Mouse (Mus musculus): ENCODE results near the gene Klhl18.
A peak's percentile ranks its signal among the peaks of the same experiment; 100 is the strongest.
"Not testable (repeated sequence)": the region's sequence is repeated elsewhere in the genome, so short reads cannot be mapped to it uniquely, and the experiment has no call there.

Klhl18 gene

DNA sequence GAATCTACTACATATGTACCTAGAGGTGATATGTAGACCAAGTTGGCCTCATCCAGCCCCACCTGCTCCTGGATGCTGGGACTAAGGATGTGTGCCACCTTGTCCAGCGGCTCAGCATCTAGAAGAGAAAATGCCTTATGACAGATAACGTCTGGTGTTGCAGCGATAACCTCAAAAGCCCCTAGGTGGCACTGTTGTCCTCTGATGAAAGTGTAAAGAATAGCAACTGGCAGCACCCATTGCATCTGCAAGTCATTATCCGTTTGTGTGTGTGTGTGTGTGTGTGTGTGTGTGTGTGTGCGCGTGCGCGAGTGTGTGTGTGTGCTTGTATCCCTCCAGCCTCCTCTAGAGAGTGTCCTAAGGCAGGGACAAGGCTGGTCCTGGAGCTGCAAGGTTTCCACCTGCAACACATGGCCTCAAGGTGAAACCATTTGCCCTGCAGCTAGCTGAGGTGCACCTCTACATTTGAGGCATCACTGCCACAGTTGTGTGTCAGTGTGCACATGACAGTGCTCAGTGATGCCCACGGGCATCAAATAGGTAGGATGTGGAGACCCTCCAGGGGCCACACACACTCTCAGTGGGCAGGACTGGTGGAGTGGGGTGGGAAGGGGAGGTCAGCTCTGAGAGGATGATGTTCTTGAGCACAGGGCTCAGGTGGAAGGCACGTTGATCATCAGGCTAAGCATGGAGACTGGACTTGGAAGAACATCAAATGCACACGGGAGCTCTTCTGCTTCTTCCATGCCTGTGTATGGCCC is 27.5 kb downstream of the Klhl18 start:
- peak; percentile 91 for DNase-seq (ENCODE audit: low read depth, low spot score)
- Histone ChIP-seq H3K27me3 (ENCODE audit: control insufficient read depth, insufficient read depth, low read length, poor library complexity, severe bottlenecking) (no peaks in the 10 kb centered on the region), H3K36me3 (ENCODE audit: control insufficient read depth, insufficient read depth, low read length, poor library complexity, severe bottlenecking) (no peaks in the 10 kb centered on the region)

- Histone ChIP-seq H3K36me3 (ENCODE audit: control insufficient read depth, insufficient read depth, low read length, poor library complexity, severe bottlenecking) (no peaks in the 10 kb centered on the region), H3K27me3 (ENCODE audit: control insufficient read depth, insufficient read depth, low read length, poor library complexity, severe bottlenecking) (no peaks in the 10 kb centered on the region)
- DNase-seq (ENCODE audit: low read depth, low spot score), result no peak
Measured at GRCm38 (mm10) chr9:110448356-110448755, 28.1 kb downstream of the Klhl18 start.

DNA sequence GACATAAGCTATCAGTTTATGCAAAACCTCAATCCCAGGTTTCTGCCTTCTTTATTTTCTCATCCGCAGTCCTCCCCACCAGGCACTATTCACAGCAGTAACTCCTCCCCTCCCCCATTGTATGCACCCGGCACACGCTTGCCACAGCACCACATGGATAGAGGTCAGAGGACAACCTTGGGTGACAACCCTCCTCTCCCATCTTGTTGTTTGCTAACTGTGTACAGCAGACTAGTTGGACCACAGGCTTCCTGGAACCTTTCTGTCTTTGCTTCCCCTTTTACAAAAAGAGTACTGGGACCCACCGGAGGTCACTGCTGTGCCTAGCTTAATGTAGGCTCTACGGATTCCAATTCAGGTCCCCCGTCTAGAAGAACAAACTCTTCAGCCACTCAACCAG is 35.9 kb downstream of the Klhl18 start:
- peak; percentile 7 for DNase-seq (ENCODE audit: low read depth, low spot score)
- H3K27me3 ChIP-seq (ENCODE audit: control insufficient read depth, insufficient read depth, low read length, poor library complexity, severe bottlenecking), result no peaks in the 10 kb centered on the region
- peaks cover 16% of the 10 kb centered on the region for H3K36me3 ChIP-seq (ENCODE audit: control insufficient read depth, insufficient read depth, low read length, poor library complexity, severe bottlenecking)

DNA sequence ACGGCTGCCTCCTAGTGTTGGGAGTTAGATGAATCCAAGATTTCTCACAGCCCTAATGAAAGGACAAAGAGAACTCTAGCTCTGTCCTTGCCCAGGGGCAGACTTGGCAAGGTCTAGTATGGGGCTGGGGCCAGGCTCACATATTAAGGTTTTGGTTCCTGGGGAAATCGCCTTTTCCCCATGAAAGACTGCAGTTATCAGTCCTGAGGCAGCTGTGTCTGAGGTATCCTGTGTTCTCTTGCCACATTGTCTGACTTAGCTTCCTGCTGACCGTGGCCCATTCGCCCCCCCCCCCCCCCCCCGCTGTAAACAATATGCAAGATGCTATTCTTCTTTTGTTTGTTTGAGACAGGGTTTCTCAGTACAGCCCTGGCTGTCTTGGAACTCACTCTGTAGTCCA is 36.4 kb downstream of the Klhl18 start:
- Histone ChIP-seq H3K27me3 (ENCODE audit: control insufficient read depth, insufficient read depth, low read length, poor library complexity, severe bottlenecking) (no peaks in the 10 kb centered on the region), H3K36me3 (ENCODE audit: control insufficient read depth, insufficient read depth, low read length, poor library complexity, severe bottlenecking) (peaks cover 19% of the 10 kb centered on the region)
- DNase-seq (ENCODE audit: low read depth, low spot score), result no peak

DNA sequence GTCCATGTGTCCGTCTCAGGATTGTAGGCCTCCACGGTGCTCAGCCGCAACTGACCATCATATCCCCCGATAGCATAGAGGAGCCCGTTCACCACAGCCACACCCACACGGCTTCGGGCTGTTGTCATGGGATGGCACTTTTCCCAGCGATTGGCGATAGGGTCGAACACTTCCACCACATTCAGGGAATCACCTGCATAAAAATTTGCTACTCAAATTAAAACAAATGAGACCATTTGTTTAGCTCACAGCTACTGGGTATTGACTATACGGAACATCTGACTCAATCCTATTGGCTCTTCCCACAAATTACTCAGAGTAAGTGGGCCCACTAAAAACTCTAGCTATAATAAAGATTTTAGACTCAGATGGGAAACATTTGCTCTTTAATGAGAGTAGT is 40.5 kb downstream of the Klhl18 start:
- no peaks in the 10 kb centered on the region for H3K27me3 ChIP-seq (ENCODE audit: control insufficient read depth, insufficient read depth, low read length, poor library complexity, severe bottlenecking)
- H3K36me3 ChIP-seq (ENCODE audit: control insufficient read depth, insufficient read depth, low read length, poor library complexity, severe bottlenecking), result peaks cover 19% of the 10 kb centered on the region
- no peak for DNase-seq (ENCODE audit: low read depth, low spot score)

DNA sequence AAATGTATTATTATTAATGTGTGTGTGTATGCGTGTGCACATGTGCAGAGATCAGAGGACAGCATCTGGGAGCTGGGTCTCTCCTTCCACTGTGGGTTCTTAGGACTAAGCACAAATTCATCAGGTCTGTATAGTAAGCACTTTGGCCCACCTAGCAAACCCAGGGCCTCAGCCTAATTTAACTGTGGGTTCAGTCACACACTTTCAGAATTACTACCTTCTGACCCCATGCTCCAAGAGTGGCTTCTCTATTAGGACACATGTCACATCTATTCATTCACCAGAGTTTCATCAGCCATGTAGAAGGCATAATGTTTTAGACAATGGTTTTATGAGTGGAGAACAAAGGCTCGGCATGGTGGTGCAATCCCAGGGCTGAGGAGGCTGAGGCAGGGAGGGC is 43.4 kb downstream of the Klhl18 start:
- H3K27me3 ChIP-seq (ENCODE audit: control insufficient read depth, insufficient read depth, low read length, poor library complexity, severe bottlenecking), result no peaks in the 10 kb centered on the region
- no peak for DNase-seq (ENCODE audit: low read depth, low spot score)
- peaks cover 12% of the 10 kb centered on the region for H3K36me3 ChIP-seq (ENCODE audit: control insufficient read depth, insufficient read depth, low read length, poor library complexity, severe bottlenecking)

GRCm38 (mm10) chr9:110431241-110431640 is 45.3 kb downstream of the Klhl18 start:
- no peak for DNase-seq (ENCODE audit: low read depth, low spot score)
- Histone ChIP-seq H3K27me3 (ENCODE audit: control insufficient read depth, insufficient read depth, low read length, poor library complexity, severe bottlenecking) (no peaks in the 10 kb centered on the region), H3K36me3 (ENCODE audit: control insufficient read depth, insufficient read depth, low read length, poor library complexity, severe bottlenecking) (peaks cover 8% of the 10 kb centered on the region)

DNA sequence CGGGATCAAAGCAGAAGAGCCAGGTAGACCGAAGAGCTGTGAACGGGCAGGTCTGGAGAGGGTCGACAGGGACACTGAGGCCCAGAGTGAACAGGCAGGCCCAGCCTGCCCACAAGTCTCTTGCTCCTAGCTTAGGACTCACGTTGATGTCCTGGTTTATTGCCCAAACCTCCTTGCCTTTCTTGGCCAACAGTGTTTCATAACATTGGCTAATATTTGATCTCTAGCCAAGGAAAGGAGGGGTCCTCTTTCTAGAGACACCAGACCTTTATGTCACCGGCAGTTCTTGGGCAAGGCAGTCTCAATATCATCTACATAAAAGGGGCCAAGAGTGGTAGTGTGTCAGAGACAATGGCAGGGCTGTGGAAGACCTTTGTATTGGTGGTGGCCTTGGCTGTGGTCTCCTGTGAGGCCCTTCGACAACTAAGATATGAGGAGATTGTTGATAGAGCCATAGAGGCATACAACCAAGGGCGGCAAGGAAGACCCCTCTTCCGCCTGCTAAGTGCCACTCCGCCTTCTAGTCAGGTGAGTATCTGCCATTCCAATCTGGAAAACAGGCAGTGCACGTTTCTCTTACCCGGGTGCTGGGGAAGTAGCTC is 56.9 kb downstream of the Klhl18 start, which contains the start of gene Ngp:
Gene Ngp (plus strand): TSS at position 237 of the 602 bp plus-strand sequence.
- DNase-seq (ENCODE audit: low read depth, low spot score), result no peak
- H3K27me3 ChIP-seq (ENCODE audit: control insufficient read depth, insufficient read depth, low read length, poor library complexity, severe bottlenecking), result no peaks in the 10 kb centered on the region
- no peaks in the 10 kb centered on the region for H3K36me3 ChIP-seq (ENCODE audit: control insufficient read depth, insufficient read depth, low read length, poor library complexity, severe bottlenecking)

DNA sequence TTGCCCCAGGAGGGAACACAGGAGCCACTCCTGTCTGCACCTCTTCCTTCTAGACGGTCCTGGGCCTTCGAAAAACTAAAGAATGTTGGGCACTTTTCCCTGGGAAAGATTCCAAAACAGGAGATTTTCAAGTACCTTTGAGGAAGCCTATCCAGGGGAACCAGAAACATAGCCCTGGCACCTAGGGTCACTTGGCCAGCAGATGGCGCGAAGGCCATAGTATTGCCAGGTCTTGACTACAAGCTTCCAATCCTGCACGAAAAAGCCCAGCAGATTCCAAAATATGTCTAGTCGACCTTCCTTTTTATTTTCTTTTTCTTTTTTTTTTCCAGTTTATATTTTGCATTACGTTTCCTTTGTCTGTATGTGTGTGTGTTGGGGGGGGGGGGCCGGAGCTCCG is 62.7 kb downstream of the Klhl18 start:
- Histone ChIP-seq H3K27me3 (ENCODE audit: control insufficient read depth, insufficient read depth, low read length, poor library complexity, severe bottlenecking) (no peaks in the 10 kb centered on the region), H3K36me3 (ENCODE audit: control insufficient read depth, insufficient read depth, low read length, poor library complexity, severe bottlenecking) (no peaks in the 10 kb centered on the region)
- DNase-seq (ENCODE audit: low read depth, low spot score), result peak; percentile 51

DNA sequence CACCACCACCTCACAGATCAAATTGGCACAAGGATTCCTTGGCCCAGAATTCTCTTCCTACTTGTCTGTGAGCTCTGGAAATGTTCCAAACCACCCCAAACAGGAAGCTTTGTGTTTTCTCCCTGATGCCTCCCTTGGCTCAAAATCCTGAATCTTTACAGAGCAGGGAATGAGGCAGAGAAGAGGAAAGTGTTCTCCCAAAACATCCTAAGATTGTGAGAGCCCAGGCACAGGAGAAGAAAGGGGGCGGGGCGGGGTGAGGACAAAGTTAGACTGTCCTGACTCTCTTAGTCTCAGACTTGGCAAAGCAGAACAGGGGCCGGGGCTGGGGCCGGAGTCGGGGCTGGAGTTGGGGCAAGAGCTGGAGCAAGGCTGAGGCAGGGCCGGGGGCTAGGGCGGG is 63.6 kb downstream of the Klhl18 start:
- H3K27me3 ChIP-seq (ENCODE audit: control insufficient read depth, insufficient read depth, low read length, poor library complexity, severe bottlenecking), result no peaks in the 10 kb centered on the region
- H3K36me3 ChIP-seq (ENCODE audit: control insufficient read depth, insufficient read depth, low read length, poor library complexity, severe bottlenecking), result no peaks in the 10 kb centered on the region
- DNase-seq (ENCODE audit: low read depth, low spot score), result no peak

- Histone ChIP-seq H3K27me3 (ENCODE audit: control insufficient read depth, insufficient read depth, low read length, poor library complexity, severe bottlenecking) (no peaks in the 10 kb centered on the region), H3K36me3 (ENCODE audit: control insufficient read depth, insufficient read depth, low read length, poor library complexity, severe bottlenecking) (no peaks in the 10 kb centered on the region)
- peak; percentile 93 for DNase-seq (ENCODE audit: low read depth, low spot score)
Measured at GRCm38 (mm10) chr9:110410908-110411887, 65.3 kb downstream of the Klhl18 start.

DNA sequence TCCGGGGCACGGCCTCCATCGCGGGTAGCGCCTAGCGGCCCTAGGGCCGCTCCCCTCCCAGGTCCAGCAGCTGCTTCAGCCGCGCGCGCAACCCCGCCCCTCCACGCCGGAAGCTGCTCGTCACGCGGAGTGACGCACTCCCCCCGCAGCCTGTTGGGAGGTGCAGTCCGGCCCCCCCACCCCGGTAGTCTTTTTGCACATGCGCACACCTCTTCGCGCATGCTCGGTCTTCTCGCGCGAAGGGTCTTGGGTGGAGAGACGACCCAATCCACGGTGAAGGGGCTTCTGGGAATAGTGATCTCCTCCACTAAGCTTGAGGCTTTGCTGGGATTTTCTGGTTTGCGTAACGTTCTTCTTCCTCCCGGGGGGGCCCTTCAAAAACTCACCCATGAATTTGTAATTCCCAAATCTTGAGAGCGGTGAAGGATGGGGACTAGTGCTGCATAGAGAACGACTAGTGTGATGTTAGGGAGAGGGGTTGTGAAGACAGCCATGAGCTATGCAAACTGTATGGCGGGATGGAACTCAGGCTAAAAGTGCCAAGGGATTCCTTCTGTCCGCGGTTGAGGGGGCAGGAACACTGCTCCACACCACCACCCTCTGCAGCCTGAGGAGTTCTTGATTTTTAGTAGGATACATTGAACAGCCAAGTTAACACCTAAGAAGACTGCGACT is 68.3 kb downstream of the Klhl18 start, which contains the start of gene Ptpn23:
Gene Ptpn23 (minus strand): TSS at position 115 of the 675 bp plus-strand sequence.
- Histone ChIP-seq H3K27me3 (ENCODE audit: control insufficient read depth, insufficient read depth, low read length, poor library complexity, severe bottlenecking) (no peaks in the 10 kb centered on the region), H3K36me3 (ENCODE audit: control insufficient read depth, insufficient read depth, low read length, poor library complexity, severe bottlenecking) (no peaks in the 10 kb centered on the region; the same call in 1 of the 2 replicates)
- DNase-seq (ENCODE audit: low read depth, low spot score), result peak; percentile 98

DNA sequence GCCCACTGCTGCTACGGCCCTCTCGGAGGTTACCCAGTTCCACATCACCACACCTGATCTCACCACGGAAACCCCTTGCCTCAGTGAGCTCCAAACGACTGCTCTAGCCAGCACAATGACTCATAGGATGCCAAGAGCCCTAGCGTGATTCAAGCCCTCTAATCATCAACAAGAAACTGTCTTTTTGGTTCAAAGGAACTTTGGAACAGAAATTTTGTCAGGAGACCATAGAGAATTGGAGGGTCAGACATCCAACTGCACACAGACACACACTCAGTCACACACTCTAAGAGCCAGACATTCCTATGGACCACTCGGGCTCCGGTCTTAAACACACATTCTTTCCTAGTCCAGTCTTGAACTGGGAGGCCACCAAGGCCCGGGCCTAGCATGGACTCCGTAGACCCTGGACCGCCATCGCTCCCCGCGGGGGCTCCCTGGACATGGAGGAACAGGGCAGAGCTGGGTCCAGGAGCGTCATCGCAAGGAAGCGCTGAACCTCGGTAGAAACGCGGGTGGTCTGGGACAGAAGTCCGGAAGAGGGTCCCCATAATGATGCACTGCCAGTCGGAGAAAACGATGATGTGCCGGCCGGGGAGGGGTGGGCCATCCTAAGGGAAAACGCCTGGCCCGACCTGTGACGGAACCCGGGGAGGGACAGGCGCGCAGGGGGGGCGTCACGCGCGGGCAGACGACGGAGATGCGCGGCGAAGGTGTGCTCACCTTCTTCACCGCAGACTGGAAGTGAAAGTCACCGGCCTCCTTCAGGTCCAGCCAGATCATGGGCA is 69.0 kb downstream of the Klhl18 start:
- DNase-seq (ENCODE audit: low read depth, low spot score), result peak; percentile 76
- Histone ChIP-seq H3K27me3 (ENCODE audit: control insufficient read depth, insufficient read depth, low read length, poor library complexity, severe bottlenecking) (no peaks in the 10 kb centered on the region), H3K36me3 (ENCODE audit: control insufficient read depth, insufficient read depth, low read length, poor library complexity, severe bottlenecking) (no peaks in the 10 kb centered on the region; the same call in 1 of the 2 replicates)

GRCm38 (mm10) chr9:110403240-110403639 is 73.3 kb downstream of the Klhl18 start:
- H3K27me3 ChIP-seq (ENCODE audit: control insufficient read depth, insufficient read depth, low read length, poor library complexity, severe bottlenecking); H3K36me3 ChIP-seq (ENCODE audit: control insufficient read depth, insufficient read depth, low read length, poor library complexity, severe bottlenecking): not testable (repeated sequence)
- DNase-seq (ENCODE audit: low read depth, low spot score), result peak; percentile 29

Data from splenic B cell, adult 2 months (primary cell).